Mouse (Mus musculus): ENCODE data around the gene Hdac5.
A peak's percentile ranks its signal among the peaks of the same experiment; 100 is the strongest.
"Not testable (repeated sequence)": the region's sequence is repeated elsewhere in the genome, so short reads cannot be mapped to it uniquely, and the experiment has no call there.

Gene Hdac5

DNA sequence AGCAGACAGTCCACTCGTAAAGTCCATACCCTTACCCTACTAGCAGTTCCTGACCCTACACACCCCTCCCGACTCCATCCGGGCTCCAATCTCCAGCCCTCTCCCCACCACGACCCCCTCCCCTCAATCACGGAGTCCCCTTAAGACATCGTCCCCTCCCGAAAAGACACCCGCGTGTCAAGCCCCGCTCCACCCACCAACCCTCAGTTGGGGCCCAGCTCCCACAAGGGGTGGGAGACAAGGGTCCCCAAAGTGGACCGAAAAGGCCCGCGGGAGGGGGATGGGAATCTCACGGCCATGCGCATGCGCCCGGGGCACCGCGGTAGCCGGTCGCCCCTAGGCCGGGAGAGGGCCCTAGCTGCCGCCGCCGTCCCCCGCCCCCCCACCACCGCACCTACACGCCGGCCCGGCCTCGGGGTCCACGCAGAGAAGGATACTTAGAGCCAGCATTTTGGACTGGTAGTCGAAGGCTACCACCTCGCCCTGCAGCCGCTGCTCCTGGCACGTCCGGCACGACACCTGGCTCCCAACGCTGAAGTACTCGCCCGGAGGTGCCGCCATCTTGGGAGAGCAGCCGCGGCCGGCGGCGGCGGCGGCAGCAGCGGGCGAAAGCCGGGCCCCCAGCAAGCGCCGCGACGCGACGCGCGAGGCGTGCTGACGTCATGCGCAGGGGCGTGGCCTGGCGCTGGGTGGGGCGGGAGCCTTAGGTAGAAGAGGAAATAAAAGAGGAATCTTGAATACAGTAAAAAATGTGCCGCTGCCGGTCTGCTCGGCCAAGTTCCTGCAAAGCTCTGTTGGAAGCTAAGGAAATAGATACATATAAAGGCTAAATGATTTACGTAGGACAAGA lies 45.1 kb downstream of the Hdac5 start, which contains the start of gene Lsm12:
Gene Lsm12, minus strand, starts transcription at position 651 of the 850 bp plus-strand sequence.
- DNase-seq (ENCODE audit: low spot score): peak; percentile 77

- DNase-seq (ENCODE audit: low spot score): no peak
These were observed 45.7 kb downstream of the Hdac5 start for GRCm38 (mm10) chr11:102184253-102184645.

DNA sequence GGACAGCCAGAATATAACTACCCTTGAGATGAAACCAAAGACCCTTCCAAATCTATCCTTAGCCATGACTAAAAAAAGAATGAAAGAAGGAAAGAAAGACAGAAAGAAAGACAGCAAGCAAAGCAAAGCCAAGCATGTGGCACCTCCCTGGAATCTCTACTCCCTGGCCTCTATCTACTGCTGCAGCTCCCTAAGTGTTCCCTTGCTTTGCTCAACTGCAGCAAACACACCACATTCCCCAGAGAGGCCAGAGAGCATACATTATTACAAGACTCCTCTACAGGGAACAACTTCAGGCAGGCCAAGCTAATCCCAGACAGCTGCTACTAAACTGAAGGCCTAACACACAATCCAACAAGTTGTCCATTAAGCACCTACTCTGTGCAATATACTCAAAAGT lies 50.1 kb downstream of the Hdac5 start:
- no peak for DNase-seq (ENCODE audit: low spot score)

- DNase-seq (ENCODE audit: low spot score): no peak
These were observed 61.3 kb downstream of the Hdac5 start for GRCm38 (mm10) chr11:102168689-102169088.

DNA sequence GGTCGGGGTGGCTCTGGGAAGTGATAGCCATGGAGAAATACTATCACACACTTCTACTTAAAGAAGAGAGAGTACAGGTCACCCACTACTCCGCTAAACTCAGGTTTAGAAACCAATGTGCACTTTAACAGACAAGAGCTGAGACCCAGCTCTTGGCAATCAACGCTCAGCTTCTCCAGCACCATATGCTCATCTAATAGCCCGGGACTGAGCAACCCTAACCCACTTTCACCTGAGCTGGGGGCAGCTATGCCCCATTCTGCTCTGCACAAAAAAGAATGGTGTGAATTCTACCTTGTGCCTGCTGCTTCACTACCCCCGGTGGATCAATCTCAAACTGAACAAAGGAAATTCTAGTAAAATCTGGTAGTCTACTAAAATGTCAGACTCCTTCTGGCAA lies 62.4 kb downstream of the Hdac5 start:
- no peak for DNase-seq (ENCODE audit: low spot score)

- peak; percentile 35 for DNase-seq (ENCODE audit: low spot score)
These were observed 63.8 kb downstream of the Hdac5 start for GRCm38 (mm10) chr11:102165971-102166722.

GRCm38 (mm10) chr11:102159781-102160180 lies 70.2 kb downstream of the Hdac5 start:
- DNase-seq (ENCODE audit: low spot score): no peak

DNA sequence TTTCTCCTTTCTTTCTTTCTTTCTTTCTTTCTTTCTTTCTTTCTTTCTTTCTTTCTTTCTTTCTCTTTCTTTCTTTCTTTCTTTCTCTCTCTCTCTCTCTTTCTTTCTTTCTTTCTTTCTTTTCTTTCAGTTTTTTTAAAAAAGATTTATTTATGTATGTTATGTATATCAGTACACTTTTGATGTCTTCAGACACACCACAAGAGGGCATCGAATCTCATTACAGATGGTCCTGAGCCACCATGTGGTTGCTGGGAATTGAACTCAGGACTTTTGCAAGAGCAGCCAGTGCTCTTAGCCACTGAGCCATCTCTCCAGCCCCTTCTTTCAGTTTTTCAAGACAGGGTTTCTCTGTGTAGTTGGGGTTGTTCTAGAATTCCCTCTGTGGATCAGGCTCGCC lies 71.9 kb downstream of the Hdac5 start:
- not testable (repeated sequence) for DNase-seq (ENCODE audit: low spot score)

GRCm38 (mm10) chr11:102156786-102157089 lies 73.2 kb downstream of the Hdac5 start:
- DNase-seq (ENCODE audit: low spot score): no peak

DNA sequence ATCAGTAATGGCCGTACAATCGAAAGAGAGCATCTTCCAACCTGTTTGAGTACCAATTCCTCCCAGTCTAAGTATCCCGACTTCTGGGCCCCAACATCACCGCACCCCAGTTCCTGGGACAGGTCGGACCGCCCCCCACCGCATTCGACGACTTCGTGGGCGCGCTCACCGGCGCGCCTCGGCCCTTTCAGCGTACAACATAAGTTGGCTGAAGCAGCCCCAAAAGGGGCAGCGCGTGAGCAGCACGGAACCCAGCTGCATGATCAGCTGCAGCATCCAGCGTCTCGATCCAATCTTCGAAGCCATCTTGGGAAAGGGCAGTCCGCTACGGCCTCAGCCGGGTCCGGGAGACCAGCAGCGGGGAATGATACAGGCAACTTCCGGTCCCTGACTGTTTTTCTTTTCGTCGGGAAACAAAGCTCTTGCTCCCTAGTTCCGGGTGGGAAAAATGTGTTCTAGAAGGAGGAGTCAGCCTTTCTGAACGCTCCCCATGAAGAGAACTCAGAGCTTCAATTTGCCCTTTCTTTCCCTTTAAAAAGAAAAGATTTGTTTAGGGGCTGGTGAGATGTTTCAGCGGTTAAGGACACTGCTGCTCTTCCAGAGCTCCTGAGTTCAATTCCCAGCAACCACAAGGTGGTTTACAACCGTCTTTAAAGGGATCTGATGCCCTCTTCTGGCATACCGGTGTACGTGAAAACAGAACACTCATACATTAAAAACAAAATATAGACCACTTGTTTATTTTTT lies 73.8 kb downstream of the Hdac5 start, which contains the start of gene Tmem101:
Gene Tmem101, minus strand, starts transcription at position 366 of the 747 bp plus-strand sequence.
- peak; percentile 85 for DNase-seq (ENCODE audit: low spot score)

- DNase-seq (ENCODE audit: low spot score): no peak
These were observed 82.6 kb downstream of the Hdac5 start for GRCm38 (mm10) chr11:102147213-102147989.

- DNase-seq (ENCODE audit: low spot score): no peak
These were observed 83.4 kb downstream of the Hdac5 start for GRCm38 (mm10) chr11:102146531-102146930.

DNA sequence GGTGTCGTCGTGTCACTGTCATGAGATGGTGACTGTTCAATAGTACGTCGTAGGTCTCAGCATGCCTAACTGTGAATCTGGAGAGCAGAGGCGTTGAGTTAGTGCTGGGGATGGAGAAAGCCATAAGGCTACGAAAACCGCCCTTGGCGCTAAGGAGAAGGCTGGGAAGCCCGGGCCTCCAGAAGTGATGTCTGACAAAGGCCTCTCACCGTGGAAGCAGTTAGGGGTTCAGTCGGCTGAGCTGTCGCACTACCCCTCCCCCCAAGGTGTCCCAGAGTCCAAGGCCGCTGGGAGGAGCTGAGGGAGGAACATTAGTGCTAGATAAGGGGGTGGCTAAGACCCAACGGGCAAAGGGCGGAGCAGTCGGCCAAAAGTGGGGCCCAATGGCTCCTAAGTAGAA lies 84.0 kb downstream of the Hdac5 start:
- no peak for DNase-seq (ENCODE audit: low spot score)

DNA sequence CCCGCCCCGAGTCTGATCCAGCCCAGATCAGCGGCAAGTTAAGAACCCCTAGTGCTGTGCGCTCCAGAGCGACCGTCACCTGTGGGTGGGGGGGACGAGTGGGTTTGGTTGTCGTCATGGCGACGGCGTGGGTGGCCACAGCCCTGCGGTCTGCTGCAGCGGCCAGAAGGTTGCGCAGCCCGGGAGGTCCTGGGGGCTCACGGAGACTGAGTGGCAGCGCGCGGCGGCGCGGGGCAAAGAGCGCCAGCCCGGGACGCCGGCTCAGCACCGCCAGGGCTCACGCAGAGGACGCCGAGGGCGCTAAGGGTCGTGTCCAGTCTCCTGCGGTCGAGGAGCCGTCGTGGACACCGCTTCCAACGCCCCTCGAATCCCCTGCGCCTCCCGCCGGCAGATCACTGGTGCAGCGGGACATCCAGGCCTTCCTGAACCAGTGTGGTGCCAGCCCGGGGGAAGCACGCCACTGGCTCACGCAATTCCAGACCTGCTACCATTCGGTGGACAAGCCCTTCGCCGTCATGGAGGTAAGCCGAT lies 84.4 kb downstream of the Hdac5 start, which contains the start of gene Nags:
Gene Nags, plus strand, starts transcription at position 43 of the 531 bp plus-strand sequence.
- DNase-seq (ENCODE audit: low spot score): no peak

GRCm38 (mm10) chr11:102144957-102145470 lies 85.0 kb downstream of the Hdac5 start:
- no peak for DNase-seq (ENCODE audit: low spot score)
